Mouse (Mus musculus): ENCODE results near the gene Baz2a. TPM values are rescaled to one million over a fixed set of nuclear protein-coding genes. Genes with fewer than 3 reads are reported as not detected.

The Baz2a gene
- polyA plus RNA-seq, 1 experiment: 53.8 TPM

DNA sequence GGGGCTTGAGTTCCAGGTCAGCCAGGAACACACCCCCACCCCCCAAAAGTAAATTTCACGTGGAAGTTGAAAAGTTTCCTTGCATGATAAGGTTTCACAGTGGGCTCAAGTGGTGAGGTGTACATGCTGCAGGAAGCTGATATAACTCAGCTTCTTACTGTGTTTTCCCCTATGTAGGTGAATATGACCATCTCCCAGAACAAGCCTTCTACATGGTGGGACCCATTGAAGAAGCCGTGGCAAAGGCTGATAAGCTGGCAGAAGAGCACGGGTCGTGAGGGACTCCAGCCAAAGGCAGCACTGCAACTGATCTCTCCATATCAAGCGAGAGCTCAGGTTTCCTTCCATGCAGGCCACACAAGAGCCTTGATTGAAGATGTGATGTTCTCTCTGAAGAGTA, 1.5 kb upstream of the Baz2a start:
- 54% methylated on average over 5 of the region's 5 CpGs for WGBS
- peaks cover 26% of the 10 kb centered on the region for H3K4me1 ChIP-seq (ENCODE audit: control insufficient read depth, insufficient read depth, low read length)
- TF ChIP-seq POLR2A (IDR thresholded peaks at IDR 0.05; ENCODE audit: insufficient read depth, low read depth, low read length) (no peak), CTCF (IDR thresholded peaks at IDR 0.05; ENCODE audit: insufficient read depth, low read depth, low read length) (no peak)
- H3K27ac ChIP-seq (ENCODE audit: insufficient read depth, low read depth, low read length): no peak overlapping the region
- H3K4me3 ChIP-seq (ENCODE audit: insufficient read depth, low read depth, low read length): no peak overlapping the region

- Histone ChIP-seq H3K27ac (ENCODE audit: insufficient read depth, low read depth, low read length) (no peak overlapping the region), H3K4me1 (ENCODE audit: control insufficient read depth, insufficient read depth, low read length) (peaks cover 26% of the 10 kb centered on the region), H3K4me3 (ENCODE audit: insufficient read depth, low read depth, low read length) (peak overlapping the region; percentile 98; the same call in 1 of the 2 replicates)
- WGBS: 5% methylated on average over 14 of the region's 14 CpGs
- TF ChIP-seq POLR2A (IDR thresholded peaks at IDR 0.05; ENCODE audit: insufficient read depth, low read depth, low read length) (no peak), CTCF (IDR thresholded peaks at IDR 0.05; ENCODE audit: insufficient read depth, low read depth, low read length) (peak; percentile 57)
Observed at GRCm38 (mm10) chr10:128090651-128091563, 470 bp upstream of the Baz2a start.

GRCm38 (mm10) chr10:128092506-128093495, 1.4 kb downstream of the Baz2a start:
- Histone ChIP-seq H3K4me3 (ENCODE audit: insufficient read depth, low read depth, low read length) (peak overlapping the region; percentile 98), H3K4me1 (ENCODE audit: control insufficient read depth, insufficient read depth, low read length) (peaks cover 24% of the 10 kb centered on the region), H3K27ac (ENCODE audit: insufficient read depth, low read depth, low read length) (peak overlapping the region; percentile 96)
- TF ChIP-seq POLR2A (IDR thresholded peaks at IDR 0.05; ENCODE audit: insufficient read depth, low read depth, low read length) (0 out of 2 replicates have a peak, but pooled peaks have one; percentile 22), CTCF (IDR thresholded peaks at IDR 0.05; ENCODE audit: insufficient read depth, low read depth, low read length) (no peak)
- under 1% methylated on average over 78 of the region's 88 CpGs for WGBS

DNA sequence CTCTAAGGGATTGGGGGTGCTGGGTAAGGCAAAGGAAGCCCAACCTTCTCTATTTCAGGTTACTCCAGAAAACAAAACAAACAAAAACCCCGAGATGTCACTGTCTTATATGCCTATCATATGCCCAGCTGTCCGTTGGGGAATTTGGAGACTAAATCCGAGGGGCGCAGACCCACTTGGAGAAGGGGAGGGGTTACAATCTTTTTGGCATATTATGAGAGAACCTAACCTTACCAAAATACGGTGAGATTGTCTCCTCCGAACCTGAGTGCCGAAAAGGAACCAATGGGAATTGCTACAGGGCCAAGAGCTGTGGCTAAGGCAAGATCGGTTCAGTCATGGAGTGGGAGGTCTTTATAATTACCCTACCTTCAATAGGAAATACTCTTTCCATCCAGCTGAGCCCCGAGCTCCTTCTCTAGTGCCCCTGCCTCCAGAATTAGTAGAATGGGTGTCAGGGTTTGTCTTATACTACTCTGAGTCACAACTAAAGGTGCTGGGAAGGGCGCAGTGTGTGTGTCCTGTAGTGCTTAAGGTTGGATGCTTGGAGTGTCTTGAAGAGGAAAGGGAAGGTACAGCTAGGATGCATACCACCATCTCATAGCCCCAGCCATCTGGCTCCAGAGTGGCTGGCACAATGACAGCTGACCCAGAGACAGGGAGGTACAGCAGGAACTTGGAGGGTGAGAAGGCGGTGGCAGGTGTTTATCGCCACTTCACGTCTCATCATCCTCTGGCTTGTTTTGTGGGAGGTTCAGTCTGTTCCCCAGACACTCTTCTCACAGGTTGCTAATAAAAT, 2.3 kb downstream of the Baz2a start:
- peaks cover 25% of the 10 kb centered on the region for H3K4me1 ChIP-seq (ENCODE audit: control insufficient read depth, insufficient read depth, low read length)
- H3K27ac ChIP-seq (ENCODE audit: insufficient read depth, low read depth, low read length): peak overlapping the region; percentile 96
- 19% methylated on average over 13 of the region's 13 CpGs for WGBS
- no peak for TF ChIP-seq POLR2A (IDR thresholded peaks at IDR 0.05; ENCODE audit: insufficient read depth, low read depth, low read length)
- TF ChIP-seq CTCF (IDR thresholded peaks at IDR 0.05; ENCODE audit: insufficient read depth, low read depth, low read length): no peak
- H3K4me3 ChIP-seq (ENCODE audit: insufficient read depth, low read depth, low read length): peak overlapping the region; percentile 98

- Histone ChIP-seq H3K27ac (ENCODE audit: insufficient read depth, low read depth, low read length) (0 out of 2 replicates have a peak overlapping the region, but pooled peaks have one; percentile 29), H3K4me3 (ENCODE audit: insufficient read depth, low read depth, low read length) (peak overlapping the region; percentile 7; the same call in 1 of the 2 replicates), H3K4me1 (ENCODE audit: control insufficient read depth, insufficient read depth, low read length) (peaks cover 28% of the 10 kb centered on the region)
- 12% methylated on average over 19 of the region's 19 CpGs for WGBS
- TF ChIP-seq POLR2A (IDR thresholded peaks at IDR 0.05; ENCODE audit: insufficient read depth, low read depth, low read length): no peak
- no peak for TF ChIP-seq CTCF (IDR thresholded peaks at IDR 0.05; ENCODE audit: insufficient read depth, low read depth, low read length)
Observed at GRCm38 (mm10) chr10:128094340-128094968, 3.1 kb downstream of the Baz2a start.

DNA sequence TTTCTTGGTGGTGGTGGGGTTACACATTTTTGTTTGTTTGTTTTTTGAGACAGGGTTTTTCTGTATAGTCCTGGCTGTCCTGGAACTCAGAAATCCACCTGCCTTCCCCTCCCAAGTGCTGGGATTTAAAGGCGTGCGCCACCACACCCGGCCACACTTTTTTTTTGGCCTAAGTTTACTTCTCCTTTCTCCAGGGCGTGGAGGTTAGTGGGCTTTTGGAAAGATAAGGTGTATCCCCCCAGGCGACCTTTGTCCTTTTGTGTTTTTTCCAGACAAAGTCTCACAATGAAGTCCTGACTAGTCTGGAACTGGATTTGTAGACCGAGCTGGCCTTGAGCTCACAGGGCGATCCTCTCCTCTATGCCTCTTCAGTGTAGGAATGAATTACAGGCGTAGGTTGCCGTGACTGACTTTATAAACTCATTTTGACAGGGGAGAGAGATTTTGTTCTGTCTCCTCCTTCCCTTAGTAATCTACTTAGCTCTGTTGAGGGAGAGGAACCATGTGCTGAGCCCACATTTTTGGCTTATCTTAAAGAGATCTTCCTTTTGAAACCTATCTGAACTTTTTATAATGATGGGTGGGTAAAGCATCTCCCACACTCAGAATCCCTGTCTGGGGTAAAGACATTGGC, 3.7 kb downstream of the Baz2a start:
- WGBS: 65% methylated on average over 9 of the region's 9 CpGs
- H3K27ac ChIP-seq (ENCODE audit: insufficient read depth, low read depth, low read length): no peak overlapping the region
- no peak overlapping the region for H3K4me3 ChIP-seq (ENCODE audit: insufficient read depth, low read depth, low read length)
- peaks cover 28% of the 10 kb centered on the region for H3K4me1 ChIP-seq (ENCODE audit: control insufficient read depth, insufficient read depth, low read length)
- TF ChIP-seq POLR2A (IDR thresholded peaks at IDR 0.05; ENCODE audit: insufficient read depth, low read depth, low read length) (no peak), CTCF (IDR thresholded peaks at IDR 0.05; ENCODE audit: insufficient read depth, low read depth, low read length) (no peak)

DNA sequence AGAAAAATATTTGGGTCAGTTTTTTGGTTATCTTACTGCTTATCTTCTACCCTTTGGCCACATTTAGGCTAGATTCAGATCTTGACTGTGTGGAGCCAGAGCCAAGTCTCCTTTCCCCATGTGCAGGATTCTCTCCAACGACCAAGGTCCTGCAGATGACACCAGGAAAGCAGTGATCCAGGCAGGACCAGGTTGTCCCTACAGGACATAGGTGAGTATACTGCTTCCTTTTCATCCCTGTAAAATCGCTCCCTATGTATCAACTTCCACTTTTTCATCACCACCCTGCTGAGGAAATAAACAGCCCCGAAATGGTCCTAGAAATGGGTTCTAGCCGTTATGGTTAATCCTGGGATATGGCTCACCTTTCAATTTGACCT, 4.9 kb downstream of the Baz2a start:
- Histone ChIP-seq H3K4me3 (ENCODE audit: insufficient read depth, low read depth, low read length) (no peak overlapping the region), H3K27ac (ENCODE audit: insufficient read depth, low read depth, low read length) (no peak overlapping the region), H3K4me1 (ENCODE audit: control insufficient read depth, insufficient read depth, low read length) (peaks cover 28% of the 10 kb centered on the region)
- WGBS: 27% methylated on average over 4 of the region's 4 CpGs
- TF ChIP-seq POLR2A (IDR thresholded peaks at IDR 0.05; ENCODE audit: insufficient read depth, low read depth, low read length): no peak

Measured in olfactory bulb, adult 2 months (tissue).